Mouse (Mus musculus) C2C12 (cell line): ENCODE data around the gene Rcsd1. TPM values are rescaled to one million over a fixed set of nuclear protein-coding genes. Genes with fewer than 3 reads are reported as not detected.

ENCODE experiments used
- H3K27me3 ChIP-seq: one replicate; pipeline ENCODE4 v1.6.1; 2011; ENCODE audit not compliant: control insufficient read depth, insufficient read depth, insufficient read length
- H3K36me3 ChIP-seq: one replicate; pipeline ENCODE4 v1.6.1; 2011; ENCODE audit not compliant: control insufficient read depth, insufficient read depth
- H3K4me3 ChIP-seq: one replicate; pipeline ENCODE4 v1.5.1; 2011; ENCODE audit warnings: mild to moderate bottlenecking, control low read depth; ENCODE audit not compliant: poor library complexity, insufficient read depth, severe bottlenecking
- H3K79me2 ChIP-seq: one replicate; pipeline ENCODE4 v1.6.1; 2011; ENCODE audit not compliant: control insufficient read depth, insufficient read depth
- H3K79me3 ChIP-seq: one replicate; pipeline ENCODE4 v1.6.1; 2011; ENCODE audit warnings: low read depth, control low read depth
- H3ac ChIP-seq: one replicate; pipeline ENCODE3; 2011; ENCODE audit warnings: low read depth; ENCODE audit not compliant: control insufficient read depth, insufficient read length
- CEBPB ChIP-seq: IDR thresholded peaks from one replicate; pipeline ENCODE4 v1.6.1; 2011; ENCODE audit warnings: low read depth, mild to moderate bottlenecking, control low read depth, moderate library complexity
- CTCF ChIP-seq: IDR thresholded peaks from one replicate; pipeline ENCODE4 v1.5.1; 2011; ENCODE audit not compliant: control insufficient read depth, insufficient read depth, insufficient read length
- FOSL1 ChIP-seq: IDR thresholded peaks from one replicate; pipeline ENCODE4 v1.8.0; 2011; ENCODE audit warnings: mild to moderate bottlenecking, low read length; ENCODE audit not compliant: poor library complexity, insufficient read depth, severe bottlenecking
- MAX ChIP-seq: IDR thresholded peaks from one replicate; pipeline ENCODE4 v1.6.1; 2011; ENCODE audit warnings: mild to moderate bottlenecking, control low read depth
- MYOD1 ChIP-seq: IDR thresholded peaks from one replicate; pipeline ENCODE4 v1.6.1; 2011; ENCODE audit warnings: low read depth; ENCODE audit not compliant: control insufficient read depth, insufficient read length
- MYOG ChIP-seq: IDR thresholded peaks from one replicate; pipeline ENCODE4 v1.6.1; 2011; ENCODE audit not compliant: control insufficient read depth, insufficient read length; ENCODE audit errors: extremely low read depth
- USF1 ChIP-seq: IDR thresholded peaks from one replicate; pipeline ENCODE4 v1.6.1; 2011; ENCODE audit warnings: low read depth, mild to moderate bottlenecking, control low read depth, moderate library complexity
- polyA plus RNA-seq: library from polyadenylated mRNA; unstranded; fragments of >200 nt; fragmentation: generic; extraction: Trizol; gene quantifications from one replicate; pipeline ENCODE4 v1.2.1, GENCODE M21; 2012; ENCODE audit warnings: missing spikeins

Rcsd1 gene
- polyA plus RNA-seq, 1 experiment: 0.05 TPM

- Histone ChIP-seq H3K79me2 (peaks cover 73% of the 10 kb centered on the region), H3K27me3 (no peaks in the 10 kb centered on the region), H3K79me3 (peaks cover 7% of the 10 kb centered on the region), H3K36me3 (no peaks in the 10 kb centered on the region), H3K4me3 (no peak overlapping the region), H3ac (no peak overlapping the region)
- TF ChIP-seq USF1: no peak
- no peak for TF ChIP-seq FOSL1
- TF ChIP-seq MYOD1: no peak
- no peak for TF ChIP-seq MAX
Observed at GRCm38 (mm10) chr1:165631136-165631535, 78.4 kb downstream of the Rcsd1 start.

GRCm38 (mm10) chr1:165629975-165630374, 79.6 kb downstream of the Rcsd1 start:
- Histone ChIP-seq H3K36me3 (no peaks in the 10 kb centered on the region), H3K27me3 (no peaks in the 10 kb centered on the region), H3K79me3 (peaks cover 7% of the 10 kb centered on the region), H3ac (no peak overlapping the region), H3K79me2 (peaks cover 80% of the 10 kb centered on the region), H3K4me3 (no peak overlapping the region)
- no peak for TF ChIP-seq CEBPB
- TF ChIP-seq FOSL1: no peak
- TF ChIP-seq MYOD1: no peak
- TF ChIP-seq USF1: no peak
- no peak for TF ChIP-seq MAX
- no peak for TF ChIP-seq MYOG
- TF ChIP-seq CTCF: no peak

- H3K4me3 ChIP-seq: no peak overlapping the region
- H3K27me3 ChIP-seq: no peaks in the 10 kb centered on the region
- peaks cover 4% of the 10 kb centered on the region for H3K79me3 ChIP-seq
- no peak overlapping the region for H3ac ChIP-seq
- H3K79me2 ChIP-seq: peaks cover 78% of the 10 kb centered on the region
- no peak for TF ChIP-seq USF1
- TF ChIP-seq CTCF: no peak
- TF ChIP-seq CEBPB: no peak
- no peak for TF ChIP-seq MYOD1
- no peak for TF ChIP-seq MAX
- TF ChIP-seq MYOG: no peak
- H3K36me3 ChIP-seq: no peaks in the 10 kb centered on the region
Observed at GRCm38 (mm10) chr1:165628603-165629002, 81.0 kb downstream of the Rcsd1 start.

GRCm38 (mm10) chr1:165625896-165626295, 83.7 kb downstream of the Rcsd1 start:
- H3ac ChIP-seq: no peak overlapping the region
- H3K27me3 ChIP-seq: no peaks in the 10 kb centered on the region
- H3K79me2 ChIP-seq: peaks cover 51% of the 10 kb centered on the region
- H3K36me3 ChIP-seq: no peaks in the 10 kb centered on the region
- H3K4me3 ChIP-seq: no peak overlapping the region
- TF ChIP-seq MYOD1 (no peak), MYOG (no peak), CEBPB (no peak), MAX (no peak), FOSL1 (no peak), USF1 (no peak), CTCF (no peak)
- peaks cover 3% of the 10 kb centered on the region for H3K79me3 ChIP-seq

GRCm38 (mm10) chr1:165625058-165625457, 84.5 kb downstream of the Rcsd1 start:
- Histone ChIP-seq H3K79me2 (peaks cover 45% of the 10 kb centered on the region), H3K79me3 (peaks cover 3% of the 10 kb centered on the region), H3K27me3 (no peaks in the 10 kb centered on the region), H3ac (no peak overlapping the region), H3K4me3 (no peak overlapping the region), H3K36me3 (no peaks in the 10 kb centered on the region)
- no peak for TF ChIP-seq MAX
- TF ChIP-seq MYOG: no peak
- TF ChIP-seq CEBPB: no peak
- TF ChIP-seq CTCF: no peak
- TF ChIP-seq USF1: no peak
- TF ChIP-seq MYOD1: no peak
- TF ChIP-seq FOSL1: no peak

GRCm38 (mm10) chr1:165618201-165618624, 91.3 kb downstream of the Rcsd1 start:
- Histone ChIP-seq H3K79me2 (no peaks in the 10 kb centered on the region), H3K4me3 (no peak overlapping the region), H3K36me3 (no peaks in the 10 kb centered on the region), H3K27me3 (no peaks in the 10 kb centered on the region), H3K79me3 (peaks cover 1% of the 10 kb centered on the region), H3ac (no peak overlapping the region)
- TF ChIP-seq FOSL1: no peak
- no peak for TF ChIP-seq MYOG
- no peak for TF ChIP-seq MYOD1
- no peak for TF ChIP-seq CEBPB
- no peak for TF ChIP-seq CTCF
- TF ChIP-seq USF1: no peak
- no peak for TF ChIP-seq MAX
